Mouse (Mus musculus): ENCODE measurements around the gene Itm2b.

DNA sequence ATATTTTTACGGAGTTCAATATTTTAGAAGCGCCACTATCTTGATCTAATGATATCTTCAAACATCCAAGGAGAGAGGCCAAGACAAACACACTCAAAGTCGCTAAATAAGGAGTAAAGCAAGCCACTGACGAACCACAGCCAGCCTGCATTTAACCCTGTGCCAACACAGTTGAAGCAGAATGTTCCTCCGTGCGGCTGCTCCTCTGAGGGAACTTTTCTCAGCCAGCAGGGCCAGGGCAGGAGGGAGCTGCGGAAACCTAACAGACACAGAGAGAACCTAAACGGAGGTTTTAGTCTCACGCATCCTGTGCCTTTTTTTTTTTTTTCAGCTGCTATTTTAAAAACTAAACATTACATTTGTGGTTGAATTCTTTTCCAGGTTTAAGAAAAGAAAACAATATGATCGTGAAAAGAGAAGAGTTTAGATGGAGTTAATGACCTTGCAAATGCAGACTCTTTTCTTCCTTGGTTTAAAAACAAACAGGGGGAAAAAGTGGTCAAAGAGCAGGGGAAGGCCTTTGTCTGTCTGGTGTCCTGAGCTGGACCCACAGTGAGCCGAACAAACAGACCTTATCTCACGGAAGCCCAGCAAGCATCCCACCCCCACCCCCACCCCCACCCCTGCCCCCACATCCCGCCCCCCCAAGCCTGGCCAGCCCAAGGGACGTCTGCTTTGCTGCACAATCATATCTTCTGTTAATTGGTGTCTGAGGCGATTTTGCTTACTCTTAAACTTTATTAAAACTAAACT is 15.0 kb upstream of the Itm2b start:
- no peak for TF ChIP-seq CTCF (IDR thresholded peaks at IDR 0.05)
- TF ChIP-seq EP300 (IDR thresholded peaks at IDR 0.05; ENCODE audit: insufficient read depth, low read depth, low read length), result no peak
- no peak for TF ChIP-seq POLR2A (IDR thresholded peaks at IDR 0.05; ENCODE audit: insufficient read depth, low read depth, low read length)

All from heart, adult 2 months (tissue).